Mouse (Mus musculus): Measurements from ENCODE around the gene Saxo1.

- TF ChIP-seq CTCF (IDR thresholded peaks at IDR 0.05; ENCODE audit: borderline replicate concordance, insufficient read depth, low read length), result no peak
- no peak for TF ChIP-seq POLR2A (IDR thresholded peaks at IDR 0.05; ENCODE audit: low read depth, low read length)
Measured at GRCm38 (mm10) chr4:86548332-86548731, 9.8 kb downstream of the Saxo1 start.

Data from embryonic fibroblast, embryonic 13.5 days (primary cell).